Comparison of ENCODE assay signal across 27 mouse cellular contexts in the genomic region with DNA sequence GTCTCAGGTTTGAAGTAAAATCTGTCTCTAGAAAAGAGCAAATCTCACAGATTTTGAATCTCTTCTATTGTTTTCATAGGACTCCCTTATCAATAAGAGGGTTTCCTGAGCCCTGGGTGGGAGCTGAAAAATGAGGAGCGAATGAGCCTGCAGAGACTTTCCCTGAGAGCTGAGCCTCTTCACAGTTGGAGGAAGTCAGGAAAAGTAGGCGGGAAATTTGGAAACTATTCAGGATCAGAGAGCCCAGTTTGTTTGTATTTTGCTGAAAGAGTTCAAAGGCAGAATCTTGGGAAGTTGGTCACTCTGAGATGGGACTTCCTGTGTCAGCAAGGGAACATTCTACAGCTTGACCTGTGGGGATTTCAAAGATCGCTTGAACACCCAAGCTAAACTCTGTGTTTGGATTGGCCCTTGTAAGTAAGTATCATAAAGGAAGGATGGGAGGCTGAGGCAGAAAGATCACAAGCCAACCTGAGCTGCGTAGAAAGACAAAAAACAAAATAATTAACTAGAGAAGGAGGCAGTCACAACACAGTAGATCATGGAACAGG.
A peak's percentile ranks its signal among the peaks of the same experiment; 100 is the strongest.
DNase-seq lines count a peak whose midpoint lies in the region; ATAC-seq and TF ChIP-seq lines count a peak whose summit lies in the region.
"Had no signal": no experiment of that assay in that cellular context is flagged by ENCODE, and none has a peak within 500 bp of the region (broad histone marks: within the 10 kb centered on the region; RNA-seq: fewer than 3 reads in every experiment).

No protein-coding gene starts in this region.

- 54% methylated on average over 4 of the region's 4 CpGs for WGBS in kidney, embryonic 14.5 days
- whole genome bisulfite sequencing in lung, embryonic 14.5 days, result 15% methylated on average over 4 of the region's 4 CpGs
- 32% methylated on average over 4 of the region's 4 CpGs for WGBS in lung, adult 2 months
- WGBS in hindbrain, postnatal 0 days, result 83% methylated on average over 4 of the region's 4 CpGs

- TF ChIP-seq CTCF in lung, embryonic 14.5 days (IDR thresholded peaks at IDR 0.05; ENCODE audit: low read depth), result no peak
- no peak for TF ChIP-seq CTCF in lung, adult 2 months (IDR thresholded peaks at IDR 0.05; ENCODE audit: insufficient read depth, low read length)
- no peak for TF ChIP-seq CTCF in hindbrain, postnatal 0 days (IDR thresholded peaks at IDR 0.05; ENCODE audit: low read depth)

- H3K4me2 ChIP-seq in kidney, embryonic 14.5 days (replicated peaks; ENCODE audit: low read depth, low read length), result no peak overlapping the region
- H3K4me2 ChIP-seq in lung, embryonic 14.5 days, result no peak overlapping the region
- no peak overlapping the region for H3K4me2 ChIP-seq in hindbrain, postnatal 0 days (ENCODE audit: low read depth, low read length)
- H3K4me2 ChIP-seq: forebrain, embryonic 15.5 days; heart, embryonic 13.5 days; hindbrain, embryonic 14.5 days; liver, embryonic 15.5 days; midbrain, embryonic 15.5 days; neural tube, embryonic 12.5 days had no signal

- no peak overlapping the region for H3K9ac ChIP-seq in kidney, embryonic 14.5 days (ENCODE audit: low read depth, low read length)
- H3K9ac ChIP-seq in lung, embryonic 14.5 days, result no peak overlapping the region
- no peak overlapping the region for H3K9ac ChIP-seq in hindbrain, postnatal 0 days (replicated peaks; ENCODE audit: low read length)
- H3K9ac ChIP-seq: forebrain, embryonic 15.5 days; heart, embryonic 13.5 days; hindbrain, embryonic 14.5 days; liver, embryonic 15.5 days; midbrain, embryonic 15.5 days; neural tube, embryonic 12.5 days had no signal

- no peaks in the 10 kb centered on the region for H3K36me3 ChIP-seq in kidney, embryonic 14.5 days (ENCODE audit: control insufficient read depth, insufficient read depth, low read length)
- no peaks in the 10 kb centered on the region for H3K36me3 ChIP-seq in lung, embryonic 14.5 days (ENCODE audit: insufficient read depth)
- H3K36me3 ChIP-seq in hindbrain, postnatal 0 days (ENCODE audit: insufficient read depth, low read length), result no peaks in the 10 kb centered on the region
- H3K36me3 ChIP-seq: forebrain, embryonic 15.5 days; heart, embryonic 13.5 days; liver, embryonic 15.5 days; midbrain, embryonic 10.5 days; midbrain, embryonic 15.5 days; neural tube, embryonic 12.5 days had no signal

- H3K4me1 ChIP-seq in kidney, embryonic 14.5 days (ENCODE audit: control insufficient read depth, insufficient read depth, low read length), result peaks cover 16% of the 10 kb centered on the region
- H3K4me1 ChIP-seq in lung, embryonic 14.5 days (ENCODE audit: insufficient read depth), result peaks cover 33% of the 10 kb centered on the region
- H3K4me1 ChIP-seq in lung, adult 2 months (ENCODE audit: control insufficient read depth, insufficient read depth, low read length), result peaks cover 6% of the 10 kb centered on the region
- H3K4me1 ChIP-seq in hindbrain, postnatal 0 days (ENCODE audit: insufficient read depth, low read length), result no peaks in the 10 kb centered on the region
- H3K4me1 ChIP-seq: liver, embryonic 15.5 days had no signal

- TF ChIP-seq POLR2A in lung, adult 2 months (IDR thresholded peaks at IDR 0.05; ENCODE audit: borderline replicate concordance, extremely low read depth, low read depth, low read length), result no peak

- H3K4me3 ChIP-seq in kidney, embryonic 14.5 days (ENCODE audit: low read length), result no peak overlapping the region
- no peak overlapping the region for H3K4me3 ChIP-seq in lung, embryonic 14.5 days (ENCODE audit: low read depth, low read length)
- no peak overlapping the region for H3K4me3 ChIP-seq in lung, adult 2 months (replicated peaks; ENCODE audit: extremely low read depth, low read depth, low read length)
- no peak overlapping the region for H3K4me3 ChIP-seq in hindbrain, postnatal 0 days (ENCODE audit: low read length)
- H3K4me3 ChIP-seq: forebrain, embryonic 15.5 days; heart, adult 2 months; heart, embryonic 13.5 days; liver, embryonic 15.5 days; midbrain, embryonic 10.5 days; midbrain, embryonic 15.5 days; myocyte; neural tube, embryonic 12.5 days had no signal

- H3K9me3 ChIP-seq in kidney, embryonic 14.5 days (ENCODE audit: control insufficient read depth, low read length), result no peaks in the 10 kb centered on the region
- H3K9me3 ChIP-seq in lung, embryonic 14.5 days (ENCODE audit: low read depth, low read length), result no peaks in the 10 kb centered on the region
- H3K9me3 ChIP-seq in hindbrain, postnatal 0 days (ENCODE audit: low read length), result no peaks in the 10 kb centered on the region
- H3K9me3 ChIP-seq: forebrain, embryonic 15.5 days; heart, embryonic 13.5 days; liver, embryonic 15.5 days; midbrain, embryonic 10.5 days; midbrain, embryonic 15.5 days; neural tube, embryonic 12.5 days had no signal

- H3K27me3 ChIP-seq in kidney, embryonic 14.5 days (ENCODE audit: control insufficient read depth, insufficient read depth, low read length), result no peaks in the 10 kb centered on the region
- no peaks in the 10 kb centered on the region for H3K27me3 ChIP-seq in lung, embryonic 14.5 days (ENCODE audit: insufficient read depth, low read length)
- H3K27me3 ChIP-seq in hindbrain, postnatal 0 days (ENCODE audit: insufficient read depth, low read length), result no peaks in the 10 kb centered on the region
- H3K27me3 ChIP-seq: heart, embryonic 13.5 days; midbrain, embryonic 15.5 days; neural tube, embryonic 12.5 days had no signal

- no peak for DNase-seq in kidney, postnatal 25 days
- peak; percentile 95 for DNase-seq in lung, embryonic 14.5 days
- no peak for DNase-seq in lung, adult 2 months
- peak; percentile 51 for DNase-seq in lung, postnatal 14 days
- DNase-seq in hindbrain, postnatal 0 days (ENCODE audit: low spot score), result no peak
- no peak for DNase-seq in layer of hippocampus, adult 11-12 months (ENCODE audit: low spot score)
- DNase-seq: adrenal gland, postnatal 14 days; cerebellum, adult 11 months; gastrocnemius, postnatal 36 days; heart, adult 2 months; heart, postnatal 10 days; layer of hippocampus, adult 9-11 months; liver; right cerebral cortex, adult 18-20 months; spleen, adult 18-20 months; thymus, postnatal 14 days had no signal

- ATAC-seq in kidney, embryonic 14.5 days (ENCODE audit: low FRiP score, low TSS enrichment), result no peak
- ATAC-seq in lung, embryonic 14.5 days (ENCODE audit: insufficient read depth), result peak; percentile 62
- no peak for ATAC-seq in hindbrain, postnatal 0 days
- ATAC-seq: CD4-positive, CD25-positive, alpha-beta regulatory T cell, adult 4 months; forebrain, embryonic 15.5 days; inflammation-experienced regulatory T-cells, adult 6 months; midbrain, embryonic 15.5 days had no signal

- H3K27ac ChIP-seq in kidney, embryonic 14.5 days (ENCODE audit: low read depth, low read length), result 0 out of 2 replicates have a peak overlapping the region, but pooled peaks have one; percentile 24
- H3K27ac ChIP-seq in lung, embryonic 14.5 days (ENCODE audit: low read depth), result peak overlapping the region; percentile 72
- no peak overlapping the region for H3K27ac ChIP-seq in hindbrain, postnatal 0 days
- H3K27ac ChIP-seq: forebrain, embryonic 15.5 days; heart, adult 2 months; hindbrain, embryonic 14.5 days; liver, embryonic 15.5 days; midbrain, embryonic 10.5 days; midbrain, embryonic 15.5 days; neural tube, embryonic 12.5 days had no signal

Comparison
In these comparisons a context has a peak if more than half of its experiments do, and no peak if none do; other contexts are left out.
1. DNase-seq: peak in lung, embryonic 14.5 days (single experiment) and lung, postnatal 14 days (single experiment); none in kidney, postnatal 25 days (0 of 2), lung, adult 2 months (single experiment), hindbrain, postnatal 0 days (single experiment) and layer of hippocampus, adult 11-12 months (single experiment).